Mouse (Mus musculus) thymus, postnatal 10 days (tissue): ENCODE data around the gene Tnfsfm13.

Experiments used
- DNase-seq, 2 experiments: peaks; one replicate each; pipeline ENCODE4 v3.0.0; 2021; ENCODE audit warnings: low spot score in 2 of 2

Tnfsfm13 gene

DNA sequence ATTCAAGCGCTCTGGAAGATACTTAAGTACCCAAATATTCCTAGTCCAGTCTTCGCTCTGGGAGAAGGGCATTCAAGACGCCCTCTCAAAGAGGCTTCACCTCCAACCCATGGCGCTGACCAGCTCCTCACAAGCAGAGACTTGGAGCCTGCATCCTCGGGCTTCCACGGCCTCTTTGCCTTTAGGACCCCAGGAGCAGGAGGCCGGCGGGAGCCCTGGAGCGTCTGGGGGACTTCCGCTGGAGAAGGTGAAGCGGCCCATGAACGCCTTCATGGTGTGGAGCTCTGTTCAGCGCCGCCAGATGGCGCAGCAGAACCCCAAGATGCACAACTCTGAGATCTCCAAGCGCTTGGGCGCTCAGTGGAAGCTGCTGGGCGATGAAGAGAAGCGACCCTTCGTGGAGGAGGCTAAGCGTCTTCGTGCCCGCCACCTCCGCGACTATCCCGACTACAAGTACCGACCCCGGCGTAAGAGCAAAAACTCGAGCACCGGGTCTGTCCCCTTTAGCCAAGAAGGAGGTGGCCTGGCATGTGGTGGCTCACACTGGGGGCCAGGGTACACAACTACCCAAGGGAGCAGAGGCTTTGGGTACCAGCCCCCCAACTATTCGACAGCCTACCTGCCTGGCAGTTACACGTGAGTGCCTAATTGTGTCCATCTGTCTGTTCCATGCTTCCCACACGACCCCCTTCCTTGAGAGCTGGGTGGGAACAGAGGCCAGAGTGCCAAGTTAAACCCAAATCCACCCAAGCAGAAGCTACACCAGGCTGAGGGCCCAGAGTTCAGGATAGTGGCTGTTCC lies 40.4 kb downstream of the Tnfsfm13 start, which contains the start of gene Sox15:
Sox15 (plus strand) TSS at position 51 of the 801 bp plus-strand sequence.
- no peak for DNase-seq

DNA sequence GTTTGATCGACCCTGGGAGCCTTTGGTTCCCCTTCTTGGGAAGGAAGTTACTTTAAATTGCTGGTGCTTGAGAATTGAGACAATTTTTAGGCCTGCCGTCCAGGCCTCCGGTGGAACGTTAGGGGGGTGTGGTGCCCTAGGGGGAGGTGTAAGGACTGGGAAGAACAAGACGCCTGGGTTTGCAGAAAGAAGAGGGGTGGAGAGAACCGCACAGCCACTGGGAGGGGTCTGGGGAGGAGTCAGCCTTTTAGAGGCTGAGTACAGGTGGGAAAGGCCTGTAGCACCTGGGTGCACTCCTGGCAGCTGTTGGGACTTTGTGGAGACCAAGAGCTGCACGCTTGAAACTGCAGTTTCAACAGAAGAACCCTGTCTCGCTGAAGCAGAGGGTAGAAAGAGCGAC lies 41.1 kb downstream of the Tnfsfm13 start:
- DNase-seq: no peak

DNA sequence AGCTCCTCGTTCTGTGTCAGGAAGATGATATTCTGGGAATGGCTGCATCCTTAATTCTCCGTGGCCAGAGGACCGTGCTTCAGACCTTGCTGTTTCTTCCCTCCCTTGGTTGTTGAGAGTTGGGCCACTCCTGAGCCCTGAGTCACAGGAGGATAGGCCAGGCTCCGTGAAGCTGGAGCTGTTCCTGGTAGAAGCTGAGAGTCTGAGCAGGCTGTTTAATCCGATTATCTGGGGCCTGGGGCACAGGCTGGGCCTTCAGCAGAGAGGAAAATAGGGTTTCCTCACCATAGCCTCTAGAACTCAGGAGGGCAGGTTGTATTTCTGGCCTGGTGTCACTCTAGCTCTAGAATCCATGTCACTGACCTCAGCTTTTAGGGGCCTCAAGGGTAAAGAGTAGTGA lies 42.5 kb downstream of the Tnfsfm13 start:
- no peak for DNase-seq

DNA sequence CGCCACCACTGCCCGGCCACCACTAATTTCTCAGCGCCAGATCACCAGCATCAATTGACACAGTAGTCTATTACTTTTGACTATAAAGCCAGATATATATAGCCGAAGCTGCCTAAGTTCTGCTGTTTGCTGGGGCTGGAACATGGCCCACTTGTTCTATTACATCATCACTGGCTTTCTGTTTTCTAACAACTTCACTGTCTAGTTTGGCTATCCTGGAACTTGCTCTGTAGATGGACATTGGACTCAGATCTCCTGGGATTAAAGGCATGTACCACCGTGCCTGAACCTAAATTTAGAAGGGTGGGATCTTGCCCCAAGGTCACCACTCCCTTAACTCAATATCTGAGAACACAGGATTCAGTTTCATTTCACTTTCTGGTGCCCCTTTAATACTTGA lies 50.0 kb downstream of the Tnfsfm13 start:
- DNase-seq: no peak

DNA sequence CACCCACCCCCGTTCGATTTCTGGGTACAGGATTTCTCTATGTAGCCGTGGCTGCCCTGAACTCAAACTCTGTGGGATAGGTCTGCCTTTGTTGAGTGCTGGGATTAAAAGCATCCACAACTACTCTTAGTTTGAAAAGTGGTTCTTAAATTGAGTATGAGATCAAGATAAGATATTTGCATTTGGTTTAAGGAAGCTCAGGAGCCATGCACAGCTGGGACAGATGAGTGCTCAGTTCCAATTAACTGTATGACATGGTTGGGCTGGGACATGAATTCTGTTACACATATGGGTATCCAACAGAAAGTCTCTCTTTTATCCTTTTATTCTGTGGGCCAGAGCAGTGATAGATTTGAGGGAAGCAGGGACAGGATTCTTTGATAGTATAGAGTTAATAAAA lies 60.4 kb downstream of the Tnfsfm13 start:
- no peak for DNase-seq

DNA sequence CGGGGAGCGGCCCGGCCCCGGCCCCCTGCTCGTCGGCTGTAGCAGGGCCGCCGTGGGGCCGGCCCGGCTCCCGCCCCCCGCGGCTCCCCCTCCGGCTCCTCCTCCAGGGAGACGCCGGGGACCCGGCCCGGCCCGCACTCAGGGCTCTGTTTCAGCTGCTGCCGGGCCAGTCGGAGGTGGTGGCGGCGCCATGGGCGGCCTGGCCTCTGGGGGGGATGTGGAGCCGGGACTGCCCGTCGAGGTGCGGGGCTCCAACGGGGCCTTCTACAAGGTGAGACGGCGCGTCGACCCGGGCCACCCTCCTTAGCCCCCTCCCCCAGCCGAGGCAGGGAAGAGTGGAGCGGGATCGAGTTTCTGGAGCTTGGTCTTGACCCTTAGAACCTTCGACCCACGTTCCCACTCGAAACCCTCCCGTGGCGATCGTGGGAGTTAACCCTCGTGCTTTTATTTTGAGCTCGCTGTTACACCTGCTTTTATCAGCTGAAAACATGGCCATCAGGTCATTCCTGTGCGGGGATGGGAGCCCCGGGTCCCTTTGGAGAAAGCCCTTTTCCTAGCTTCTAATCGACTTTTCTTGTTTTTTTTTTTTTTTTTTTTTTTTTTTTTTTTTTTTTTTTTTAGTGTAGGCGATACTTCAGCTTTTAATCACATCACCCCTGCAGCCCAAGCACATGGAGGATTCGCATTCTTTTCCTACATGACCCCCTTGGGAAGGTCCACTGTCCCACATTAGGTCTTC lies 62.6 kb downstream of the Tnfsfm13 start:
- DNase-seq: no peak
